Mouse (Mus musculus) lung, embryonic 14.5 days (tissue): ENCODE data around the gene Padi2. TPM values are rescaled to one million over a fixed set of nuclear protein-coding genes. Genes with fewer than 3 reads are reported as not detected.
A peak's percentile ranks its signal among the peaks of the same experiment; 100 is the strongest.

Experiments
- ATAC-seq: fragments of 200-750 bp; cut with Nextera tagmentation; 2 replicates; pipeline ENCODE4 v1.8.0; 2017; ENCODE audit warnings: mild to moderate bottlenecking, moderate TSS enrichment, moderate library complexity; ENCODE audit not compliant: insufficient read depth
- DNase-seq: peaks from one replicate; pipeline ENCODE4 v3.0.0-alpha.2; 2015
- H3K27ac ChIP-seq: fragments of 300-500 bp; sonication (generic); 2 replicates; pipeline ENCODE4 v1.5.1; 2014; ENCODE audit warnings: low read depth, mild to moderate bottlenecking, moderate library complexity
- H3K27me3 ChIP-seq: fragments of 300-500 bp; sonication (generic); 2 replicates; pipeline ENCODE4 v1.6.1; 2014; ENCODE audit warnings: low read length, control low read depth; ENCODE audit not compliant: insufficient read depth
- H3K36me3 ChIP-seq: fragments of 300-500 bp; sonication (generic); 2 replicates; pipeline ENCODE4 v1.6.1; 2014; ENCODE audit warnings: control low read depth; ENCODE audit not compliant: insufficient read depth
- H3K4me1 ChIP-seq: fragments of 300-500 bp; sonication (generic); 2 replicates; pipeline ENCODE4 v1.6.1; 2014; ENCODE audit warnings: antibody characterized with exemption, control low read depth; ENCODE audit not compliant: insufficient read depth
- H3K4me2 ChIP-seq: fragments of 300-500 bp; sonication (generic); 2 replicates; pipeline ENCODE4 v1.6.1; 2014; ENCODE audit warnings: mild to moderate bottlenecking
- H3K4me3 ChIP-seq: fragments of 300-500 bp; sonication (generic); 2 replicates; pipeline ENCODE4 v1.5.1; 2014; ENCODE audit warnings: low read depth, low read length
- H3K9ac ChIP-seq: fragments of 300-500 bp; sonication (generic); 2 replicates; pipeline ENCODE4 v1.6.1; 2014
- H3K9me3 ChIP-seq: fragments of 300-500 bp; sonication (generic); 2 replicates; pipeline ENCODE4 v1.6.1; 2016; ENCODE audit warnings: low read depth, low read length, control low read depth
- CTCF ChIP-seq: IDR thresholded peaks from 2 replicates; pipeline ENCODE4 v1.5.1; 2016; ENCODE audit warnings: antibody characterized with exemption, low read depth
- WGBS: fragments of 180-500 bp; shearing (Covaris S2); extraction: QIAGEN DNeasy Blood & Tissue Kit; methylation state at CpG from one replicate; pipeline ENCODE4 v1.1.7; 2014; 5-methylcytosine and 5-hydroxymethylcytosine counted together
- polyA plus RNA-seq: library from polyadenylated mRNA; unstranded; fragments of >200 nt; fragmentation: Nextera tagmentation; extraction: Ambion mirVana; gene quantifications from 2 replicates; pipeline ENCODE4 v1.2.1, GENCODE M21; 2014

Padi2 gene
- polyA plus RNA-seq, 1 experiment from 2014 or later = 1.8 TPM

DNA sequence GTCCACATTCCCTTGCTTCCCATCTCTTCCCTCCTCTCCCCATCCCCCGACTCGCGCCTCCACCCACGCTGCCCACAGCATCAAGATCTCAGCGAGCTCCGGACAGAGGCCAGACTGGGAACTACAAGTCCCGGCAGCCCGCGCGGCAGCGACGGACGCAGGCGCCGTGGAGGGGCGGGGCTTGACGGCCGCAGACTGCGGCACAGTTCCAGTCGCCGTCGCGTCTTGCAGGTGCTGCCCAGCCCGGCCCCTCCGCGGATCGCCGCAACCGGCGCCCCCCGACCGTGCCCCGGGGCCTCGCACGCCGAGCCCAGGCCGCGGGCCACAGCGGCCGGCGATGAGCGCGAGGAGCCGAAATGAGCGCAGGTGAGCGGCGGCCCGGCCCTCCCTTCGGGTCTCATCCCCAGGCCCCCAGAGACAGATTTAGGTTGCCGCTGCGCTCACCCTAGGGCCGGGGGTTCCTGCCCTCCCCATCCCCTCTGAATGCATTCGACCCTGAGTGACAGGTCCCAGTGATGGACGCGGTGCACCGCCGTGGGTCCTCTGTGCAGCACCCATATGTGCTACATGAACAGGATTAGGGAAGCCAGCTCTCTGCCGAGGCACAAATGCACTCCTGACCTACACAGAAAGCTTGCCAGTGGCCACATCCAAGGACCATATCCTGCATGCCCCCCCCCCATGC is 80.7 kb downstream of the Padi2 start, which contains the start of gene Atp13a2:
Atp13a2 (plus strand) TSS at position 163 of the 685 bp plus-strand sequence.
- peaks cover 5% of the 10 kb centered on the region for H3K4me1 ChIP-seq
- H3K27me3 ChIP-seq = no peaks in the 10 kb centered on the region
- peak within 1 kb of the TSS; percentile 75 for H3K9ac ChIP-seq
- DNase-seq = peak; percentile 93
- under 1% methylated on average over 58 of the region's 58 CpGs for WGBS
- peak within 1 kb of the TSS; percentile 94 for H3K4me3 ChIP-seq
- peak within 1 kb of the TSS; percentile 88 for H3K4me2 ChIP-seq
- H3K27ac ChIP-seq = no peak within 1 kb of the TSS
- peak; percentile 85 for ATAC-seq
- peak; percentile 35 for TF ChIP-seq CTCF
- H3K36me3 ChIP-seq = no peaks in the 10 kb centered on the region
- no peaks in the 10 kb centered on the region for H3K9me3 ChIP-seq

DNA sequence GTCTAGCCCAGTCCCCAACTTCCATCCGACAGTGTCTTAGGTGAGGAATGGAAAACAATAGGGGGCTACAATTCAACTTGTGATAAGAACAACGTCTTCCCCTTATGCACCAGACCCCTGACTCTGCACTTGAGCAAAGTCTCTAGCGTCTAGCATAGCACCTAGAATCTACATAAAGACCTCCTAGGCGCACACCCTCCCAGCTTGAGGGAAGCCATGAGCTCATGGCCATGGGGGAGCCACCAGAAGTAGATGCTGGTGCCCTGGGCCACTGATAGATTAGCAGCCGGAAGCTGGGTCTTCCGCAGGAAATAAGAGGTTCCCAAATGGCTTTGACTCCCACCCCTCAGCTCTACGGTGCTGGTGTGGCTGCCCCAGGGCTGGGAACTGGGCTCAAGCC is 81.3 kb downstream of the Padi2 start:
- Histone ChIP-seq H3K36me3 (peaks cover 3% of the 10 kb centered on the region; the same call in 1 of the 2 replicates), H3K4me3 (peak overlapping the region; percentile 94), H3K4me1 (peaks cover 5% of the 10 kb centered on the region), H3K27ac (no peak overlapping the region), H3K27me3 (no peaks in the 10 kb centered on the region), H3K4me2 (peak overlapping the region; percentile 88), H3K9me3 (no peaks in the 10 kb centered on the region), H3K9ac (peak overlapping the region; percentile 75)
- DNase-seq = peak; percentile 19
- no peak for TF ChIP-seq CTCF
- WGBS = 23% methylated on average over 7 of the region's 7 CpGs
- no peak for ATAC-seq

DNA sequence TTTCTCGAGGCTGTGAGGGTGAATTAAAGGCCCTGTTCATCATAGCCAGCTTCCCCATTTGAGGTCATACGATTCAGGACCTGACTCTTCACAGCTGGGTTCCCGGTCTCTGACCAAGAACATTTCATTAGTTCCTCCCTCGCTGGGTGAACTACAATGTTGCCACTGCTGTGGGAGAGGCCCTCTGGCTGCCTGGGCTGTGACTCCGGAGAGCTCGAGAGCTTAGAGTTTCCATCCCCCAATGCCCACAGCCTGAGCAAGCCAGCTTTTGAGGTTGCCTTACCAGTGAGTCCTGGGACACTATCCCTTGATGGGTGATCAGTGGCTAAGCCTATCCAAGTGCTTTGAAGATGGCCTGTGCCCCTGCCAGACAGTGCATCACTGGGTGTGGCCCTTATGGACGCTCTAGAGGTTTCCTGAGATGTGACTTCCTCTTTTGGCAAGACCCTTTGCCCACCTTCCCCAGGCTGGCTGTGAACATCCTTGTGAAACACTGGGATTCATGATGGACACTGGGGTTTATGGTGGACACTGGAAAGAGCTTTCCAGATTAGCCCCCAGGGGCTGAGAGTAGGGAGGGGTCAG is 82.7 kb downstream of the Padi2 start:
- WGBS = 66% methylated on average over 7 of the region's 7 CpGs
- H3K4me2 ChIP-seq = no peak overlapping the region
- no peak for TF ChIP-seq CTCF

DNA sequence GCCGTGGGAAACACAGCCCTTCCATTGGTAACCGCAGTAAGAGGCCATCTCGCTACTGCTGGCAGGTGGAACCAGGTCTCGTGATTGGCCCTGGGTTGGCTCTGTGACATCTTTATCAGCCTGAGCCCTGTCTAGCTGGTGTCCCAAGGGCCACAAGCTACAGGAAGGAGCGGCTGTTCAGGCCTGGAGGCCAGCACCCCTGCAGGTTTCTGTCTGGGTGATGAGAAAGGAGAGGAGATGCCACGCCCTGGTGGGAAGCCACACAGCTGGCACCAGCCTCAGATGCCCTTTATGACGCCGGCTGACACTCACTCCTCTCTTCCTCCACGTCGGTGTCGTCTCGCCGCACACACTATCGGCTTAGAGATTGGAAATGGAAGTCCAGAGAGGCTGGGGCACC is 83.3 kb downstream of the Padi2 start:
- H3K36me3 ChIP-seq = peaks cover 19% of the 10 kb centered on the region
- ATAC-seq = no peak
- H3K4me3 ChIP-seq = no peak overlapping the region
- H3K9ac ChIP-seq = no peak overlapping the region
- no peak overlapping the region for H3K4me2 ChIP-seq
- DNase-seq = no peak
- H3K27me3 ChIP-seq = no peaks in the 10 kb centered on the region
- 91% methylated on average over 14 of the region's 14 CpGs for WGBS
- H3K9me3 ChIP-seq = no peaks in the 10 kb centered on the region
- peaks cover 5% of the 10 kb centered on the region for H3K4me1 ChIP-seq
- no peak overlapping the region for H3K27ac ChIP-seq
- no peak for TF ChIP-seq CTCF

More for the DNA sequence above, 82.7 kb downstream of the Padi2 start:
- Histone ChIP-seq H3K27ac (no peak overlapping the region), H3K4me1 (peaks cover 5% of the 10 kb centered on the region), H3K4me3 (no peak overlapping the region), H3K36me3 (peaks cover 14% of the 10 kb centered on the region; the same call in 1 of the 2 replicates), H3K9me3 (no peaks in the 10 kb centered on the region), H3K9ac (no peak overlapping the region), H3K27me3 (no peaks in the 10 kb centered on the region)
- ATAC-seq (no peak), DNase-seq (no peak)

DNA sequence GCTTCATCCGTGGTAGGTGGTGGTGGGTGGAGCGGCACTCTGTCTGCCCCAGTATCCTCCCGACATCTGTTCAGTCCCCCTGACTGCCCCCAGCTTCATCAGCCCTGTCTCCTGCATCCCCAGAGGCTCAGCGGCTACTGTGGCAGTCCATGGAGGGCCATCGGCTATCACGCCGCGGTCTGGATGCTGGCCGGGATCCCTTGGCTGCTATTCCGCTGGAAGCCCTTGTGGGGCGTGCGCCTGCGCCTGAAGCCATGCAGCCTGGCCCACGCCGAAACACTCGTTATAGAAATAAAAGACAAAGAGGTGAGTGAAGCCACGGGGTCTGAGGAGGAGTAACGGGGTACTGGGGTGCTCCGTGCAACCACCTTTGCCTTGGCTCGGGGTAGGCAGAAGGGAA is 86.1 kb downstream of the Padi2 start:
- H3K4me3 ChIP-seq = no peak overlapping the region
- TF ChIP-seq CTCF = no peak
- no peaks in the 10 kb centered on the region for H3K27me3 ChIP-seq
- 85% methylated on average over 20 of the region's 20 CpGs for WGBS
- H3K9ac ChIP-seq = no peak overlapping the region
- no peak overlapping the region for H3K27ac ChIP-seq
- peaks cover 5% of the 10 kb centered on the region for H3K4me1 ChIP-seq
- ATAC-seq (no peak), DNase-seq (no peak)
- no peak overlapping the region for H3K4me2 ChIP-seq
- H3K9me3 ChIP-seq = no peaks in the 10 kb centered on the region
- peaks cover 45% of the 10 kb centered on the region for H3K36me3 ChIP-seq

DNA sequence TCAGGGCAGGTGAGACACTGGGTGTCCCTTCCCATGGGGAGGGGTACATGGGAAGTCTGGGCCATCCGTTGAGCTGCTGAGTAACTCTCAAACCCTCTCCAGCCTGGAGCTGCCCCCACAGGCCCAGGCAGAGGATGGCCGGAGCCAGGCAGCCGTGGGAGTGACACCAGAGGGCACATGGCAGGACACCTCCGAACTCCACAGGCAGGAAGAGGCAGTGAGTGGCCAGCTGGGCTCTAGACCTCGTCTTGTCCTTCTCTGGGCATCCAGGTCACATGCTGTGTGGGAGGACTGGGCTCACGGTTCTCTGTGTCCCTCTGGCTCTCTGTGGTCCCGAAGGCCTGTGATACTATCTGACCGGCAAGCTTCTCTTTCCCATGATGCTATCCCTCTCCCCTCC is 87.7 kb downstream of the Padi2 start:
- no peaks in the 10 kb centered on the region for H3K4me1 ChIP-seq
- no peaks in the 10 kb centered on the region for H3K9me3 ChIP-seq
- TF ChIP-seq CTCF = no peak
- no peaks in the 10 kb centered on the region for H3K27me3 ChIP-seq
- H3K9ac ChIP-seq = no peak overlapping the region
- DNase-seq = no peak
- H3K4me3 ChIP-seq = no peak overlapping the region
- H3K36me3 ChIP-seq = peaks cover 58% of the 10 kb centered on the region
- WGBS = 73% methylated on average over 8 of the region's 8 CpGs
- H3K27ac ChIP-seq = no peak overlapping the region
- H3K4me2 ChIP-seq = no peak overlapping the region
- no peak for ATAC-seq

DNA sequence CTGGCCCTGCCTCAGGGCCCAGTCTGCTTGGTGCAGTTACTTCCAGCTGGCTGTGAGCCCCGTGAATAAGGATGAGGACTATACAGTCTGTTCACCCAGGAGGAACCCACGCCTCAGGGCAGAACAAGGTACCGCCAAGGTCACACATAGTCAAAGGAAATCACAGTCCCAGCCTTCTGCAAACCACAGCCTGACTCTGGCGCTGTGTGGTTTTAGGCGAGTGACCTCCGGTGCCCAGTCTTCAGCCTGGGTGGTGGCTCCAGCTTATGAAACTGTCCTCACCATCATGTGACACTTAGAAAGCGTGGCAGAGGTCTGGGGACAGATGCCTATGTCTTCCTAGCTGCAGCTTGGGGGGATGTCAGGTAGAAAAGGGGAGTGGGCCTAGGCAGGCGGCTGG is 89.7 kb downstream of the Padi2 start:
- TF ChIP-seq CTCF = no peak
- Histone ChIP-seq H3K27ac (no peak overlapping the region), H3K4me2 (no peak overlapping the region), H3K9ac (no peak overlapping the region), H3K27me3 (no peaks in the 10 kb centered on the region), H3K9me3 (no peaks in the 10 kb centered on the region), H3K4me1 (no peaks in the 10 kb centered on the region), H3K36me3 (peaks cover 75% of the 10 kb centered on the region), H3K4me3 (no peak overlapping the region)
- ATAC-seq (no peak), DNase-seq (no peak)
- 87% methylated on average over 8 of the region's 8 CpGs for WGBS
